9 mouse cellular contexts compared by ENCODE assay signal in genomic region chr6:21823281-21823680, GRCm38 (mm10). TPM values are rescaled to one million over a fixed set of nuclear protein-coding genes. Genes with fewer than 3 reads are reported as not detected.
DNase-seq lines count a peak whose midpoint lies in the region; ATAC-seq and TF ChIP-seq lines count a peak whose summit lies in the region.
"Had no signal": no experiment of that assay in that cellular context is flagged by ENCODE, and none has a peak within 500 bp of the region (broad histone marks: within the 10 kb centered on the region; RNA-seq: fewer than 3 reads in every experiment).

No protein-coding gene starts in this region.

- no peak overlapping the region for H3K4me3 ChIP-seq in limb, embryonic 11.5 days (ENCODE audit: low read depth, low read length)
- H3K4me3 ChIP-seq in limb, embryonic 10.5 days, result no peak overlapping the region
- H3K4me3 ChIP-seq in heart, embryonic 12.5 days, result peak overlapping the region; percentile 17
- H3K4me3 ChIP-seq in stomach, embryonic 15.5 days (replicated peaks), result no peak overlapping the region
- no peak overlapping the region for H3K4me3 ChIP-seq in left cerebral cortex, adult 2 months
- H3K4me3 ChIP-seq: hindbrain, embryonic 15.5 days had no signal

- H3K9ac ChIP-seq in limb, embryonic 11.5 days (ENCODE audit: low read length), result no peak overlapping the region
- H3K9ac ChIP-seq in heart, embryonic 12.5 days, result peak overlapping the region; percentile 45
- H3K9ac ChIP-seq in stomach, embryonic 15.5 days, result no peak overlapping the region
- H3K9ac ChIP-seq: hindbrain, embryonic 15.5 days had no signal

- H3K27me3 ChIP-seq in limb, embryonic 11.5 days (ENCODE audit: control insufficient read depth, insufficient read depth, low read length), result no peaks in the 10 kb centered on the region
- no peaks in the 10 kb centered on the region for H3K27me3 ChIP-seq in limb, embryonic 10.5 days (ENCODE audit: low read depth, poor library complexity, severe bottlenecking)
- H3K27me3 ChIP-seq in heart, embryonic 12.5 days (replicated peaks), result no peaks in the 10 kb centered on the region
- H3K27me3 ChIP-seq in stomach, embryonic 15.5 days (replicated peaks), result no peaks in the 10 kb centered on the region
- H3K27me3 ChIP-seq: hindbrain, embryonic 15.5 days had no signal

- TF ChIP-seq CTCF in left cerebral cortex, adult 2 months (IDR thresholded peaks at IDR 0.05), result no peak

- H3K4me1 ChIP-seq in limb, embryonic 11.5 days (ENCODE audit: control insufficient read depth, insufficient read depth, low read length), result 0 out of 2 replicates have a peak, but pooled peaks cover 2% of the 10 kb centered on the region
- peaks cover 11% of the 10 kb centered on the region for H3K4me1 ChIP-seq in limb, embryonic 10.5 days
- peaks cover 17% of the 10 kb centered on the region for H3K4me1 ChIP-seq in heart, embryonic 12.5 days (replicated peaks)
- peaks cover 9% of the 10 kb centered on the region for H3K4me1 ChIP-seq in stomach, embryonic 15.5 days
- H3K4me1 ChIP-seq: hindbrain, embryonic 15.5 days had no signal

- peak; percentile 68; the same call in 1 of the 2 replicates for ATAC-seq in limb, embryonic 11.5 days (ENCODE audit: insufficient number of reproducible peaks, low FRiP score, low TSS enrichment, low read depth)
- ATAC-seq in heart, embryonic 12.5 days (ENCODE audit: insufficient number of reproducible peaks, low FRiP score), result peak; percentile 79
- peak; percentile 46; the same call in 1 of the 2 replicates for ATAC-seq in stomach, embryonic 15.5 days (ENCODE audit: insufficient read depth, low FRiP score, low read depth)

- H3K9me3 ChIP-seq in limb, embryonic 11.5 days (ENCODE audit: control insufficient read depth, low read length), result no peaks in the 10 kb centered on the region
- H3K9me3 ChIP-seq in limb, embryonic 10.5 days (replicated peaks), result no peaks in the 10 kb centered on the region
- H3K9me3 ChIP-seq in heart, embryonic 12.5 days (replicated peaks), result no peaks in the 10 kb centered on the region
- H3K9me3 ChIP-seq in stomach, embryonic 15.5 days, result no peaks in the 10 kb centered on the region
- H3K9me3 ChIP-seq: hindbrain, embryonic 15.5 days had no signal

- no peaks in the 10 kb centered on the region for H3K36me3 ChIP-seq in limb, embryonic 11.5 days (ENCODE audit: control insufficient read depth, insufficient read depth, low read length)
- no peaks in the 10 kb centered on the region for H3K36me3 ChIP-seq in limb, embryonic 10.5 days
- H3K36me3 ChIP-seq in heart, embryonic 12.5 days, result peaks cover 15% of the 10 kb centered on the region; the same call in 1 of the 2 replicates
- H3K36me3 ChIP-seq in stomach, embryonic 15.5 days, result no peaks in the 10 kb centered on the region
- H3K36me3 ChIP-seq: hindbrain, embryonic 15.5 days had no signal

- 45% methylated on average over 8 of the region's 8 CpGs for WGBS in limb, embryonic 11.5 days
- 57% methylated on average over 8 of the region's 8 CpGs for whole genome bisulfite sequencing in limb, embryonic 10.5 days
- WGBS in heart, embryonic 12.5 days, result 36% methylated on average over 8 of the region's 8 CpGs
- WGBS in stomach, embryonic 15.5 days, result 18% methylated on average over 8 of the region's 8 CpGs

- intact Hi-C loops in left cerebral cortex, adult 2 months (cut with DNase I), result no loop called here

- H3K4me2 ChIP-seq in limb, embryonic 11.5 days (ENCODE audit: low read depth, severe bottlenecking), result no peak overlapping the region
- peak overlapping the region; percentile 60 for H3K4me2 ChIP-seq in heart, embryonic 12.5 days
- H3K4me2 ChIP-seq in stomach, embryonic 15.5 days, result peak overlapping the region; percentile 39
- H3K4me2 ChIP-seq: hindbrain, embryonic 15.5 days had no signal

- DNase-seq in limb, embryonic 11.5 days (ENCODE audit: low spot score), result peak; percentile 43
- DNase-seq in limb, embryonic 10.5 days (ENCODE audit: low spot score), result no peak
- DNase-seq in kidney, postnatal 25 days, result peak; percentile 34 to 70
- DNase-seq in left cerebral cortex, adult 2 months (ENCODE audit: extremely low spot score in 1 of 2, low spot score in 2 of 2), result no peak
- DNase-seq in frontal cortex, postnatal 25 days (ENCODE audit: low spot score in 2 of 2), result no peak
- DNase-seq in cerebellum, postnatal 36 days, result no peak

- H3K27ac ChIP-seq in limb, embryonic 11.5 days (replicated peaks; ENCODE audit: low read depth, low read length), result no peak overlapping the region
- H3K27ac ChIP-seq in limb, embryonic 10.5 days, result no peak overlapping the region
- H3K27ac ChIP-seq in heart, embryonic 12.5 days (ENCODE audit: poor library complexity, severe bottlenecking), result peak overlapping the region; percentile 81
- H3K27ac ChIP-seq in stomach, embryonic 15.5 days, result peak overlapping the region; percentile 71
- H3K27ac ChIP-seq in left cerebral cortex, adult 2 months, result no peak overlapping the region
- H3K27ac ChIP-seq: hindbrain, embryonic 15.5 days had no signal

RNA-seq across cellular contexts. Expression of gene Tspan12, which starts 29.0 kb away (rescaled TPM):
- 44.4 and 47.7 TPM in 2 replicates for polyA plus RNA-seq in limb, embryonic 11.5 days (2014; fragmentation: Nextera tagmentation; extraction: Ambion mirVana)
- 35.1 and 41.4 TPM in 2 replicates for polyA plus RNA-seq in limb, embryonic 10.5 days (2016; fragmentation: Nextera tagmentation; extraction: Ambion mirVana)
- 68.6 and 71.1 TPM in 2 replicates for polyA plus RNA-seq in heart, embryonic 12.5 days (2016; fragmentation: Nextera tagmentation; extraction: Ambion mirVana)
- polyA plus RNA-seq in stomach, embryonic 15.5 days (2015; fragmentation: Nextera tagmentation; extraction: Ambion mirVana), result 73.1 and 76.7 TPM in 2 replicates
- 10 to 100 TPM; 20.4 to 24.6 TPM for total RNA-seq in left cerebral cortex, adult 2 months (2021)

Comparison
In these comparisons a context has a peak if more than half of its experiments do, and no peak if none do; other contexts are left out.
1. DNase-seq: peak in limb, embryonic 11.5 days (single experiment) and kidney, postnatal 25 days (2 of 2); none in limb, embryonic 10.5 days (single experiment), left cerebral cortex, adult 2 months (0 of 2), frontal cortex, postnatal 25 days (0 of 2) and cerebellum, postnatal 36 days (0 of 2).
2. H3K27ac ChIP-seq: peak in heart, embryonic 12.5 days (single experiment) and stomach, embryonic 15.5 days (single experiment); none in limb, embryonic 11.5 days (single experiment), limb, embryonic 10.5 days (single experiment) and left cerebral cortex, adult 2 months (single experiment).
3. Peak in every context shown above with its lines, with median percentiles within 50 percentile points of each other: ATAC-seq.